In genomic region chr17:4968878-4969277, GRCm38 (mm10) we compare ENCODE assay signal across 24 mouse cellular contexts. TPM values are rescaled to one million over a fixed set of nuclear protein-coding genes. Genes with fewer than 3 reads are reported as not detected.
DNase-seq lines count a peak whose midpoint lies in the region; ATAC-seq lines count a peak whose summit lies in the region.
"Had no signal": no experiment of that assay in that cellular context is flagged by ENCODE, and none has a peak within 500 bp of the region (broad histone marks: within the 10 kb centered on the region; RNA-seq: fewer than 3 reads in every experiment).

No protein-coding gene starts in this region.

- no peak for ATAC-seq in kidney, embryonic 14.5 days (ENCODE audit: low FRiP score, low TSS enrichment)
- ATAC-seq in hindbrain, embryonic 12.5 days (ENCODE audit: low FRiP score): no peak
- ATAC-seq: forebrain, embryonic 14.5 days; forebrain, embryonic 16.5 days; Patski had no signal

- no peaks in the 10 kb centered on the region for H3K27me3 ChIP-seq in kidney, embryonic 14.5 days (ENCODE audit: control insufficient read depth, insufficient read depth, low read length)
- H3K27me3 ChIP-seq in hindbrain, embryonic 12.5 days: no peaks in the 10 kb centered on the region
- H3K27me3 ChIP-seq in limb, embryonic 10.5 days (ENCODE audit: low read depth, poor library complexity, severe bottlenecking): no peaks in the 10 kb centered on the region
- H3K27me3 ChIP-seq: embryonic facial prominence, embryonic 12.5 days; forebrain, embryonic 12.5 days; Patski had no signal

- no peaks in the 10 kb centered on the region for H3K36me3 ChIP-seq in kidney, embryonic 14.5 days (ENCODE audit: control insufficient read depth, insufficient read depth, low read length)
- H3K36me3 ChIP-seq in hindbrain, embryonic 12.5 days: no peaks in the 10 kb centered on the region
- H3K36me3 ChIP-seq in limb, embryonic 10.5 days: no peaks in the 10 kb centered on the region
- H3K36me3 ChIP-seq: embryonic facial prominence, embryonic 10.5 days; embryonic facial prominence, embryonic 12.5 days; forebrain, embryonic 10.5 days; forebrain, embryonic 12.5 days; G1E had no signal

- no peak overlapping the region for H3K4me3 ChIP-seq in kidney, embryonic 14.5 days (ENCODE audit: low read length)
- H3K4me3 ChIP-seq in hindbrain, embryonic 12.5 days: no peak overlapping the region
- H3K4me3 ChIP-seq in limb, embryonic 10.5 days: no peak overlapping the region
- H3K4me3 ChIP-seq: embryonic facial prominence, embryonic 10.5 days; embryonic facial prominence, embryonic 12.5 days; forebrain, embryonic 10.5 days; forebrain, embryonic 12.5 days had no signal

- no peak overlapping the region for H3K4me2 ChIP-seq in kidney, embryonic 14.5 days (replicated peaks; ENCODE audit: low read depth, low read length)
- H3K4me2 ChIP-seq in hindbrain, embryonic 12.5 days (replicated peaks): no peak overlapping the region
- H3K4me2 ChIP-seq: embryonic facial prominence, embryonic 12.5 days; forebrain, embryonic 12.5 days had no signal

- no peaks in the 10 kb centered on the region for H3K9me3 ChIP-seq in kidney, embryonic 14.5 days (ENCODE audit: control insufficient read depth, low read length)
- no peaks in the 10 kb centered on the region for H3K9me3 ChIP-seq in hindbrain, embryonic 12.5 days (replicated peaks)
- H3K9me3 ChIP-seq in limb, embryonic 10.5 days (replicated peaks): no peaks in the 10 kb centered on the region
- H3K9me3 ChIP-seq: embryonic facial prominence, embryonic 12.5 days; forebrain, embryonic 10.5 days; forebrain, embryonic 12.5 days; G1E had no signal

- no peaks in the 10 kb centered on the region for H3K4me1 ChIP-seq in kidney, embryonic 14.5 days (ENCODE audit: control insufficient read depth, insufficient read depth, low read length)
- no peaks in the 10 kb centered on the region for H3K4me1 ChIP-seq in hindbrain, embryonic 12.5 days
- no peaks in the 10 kb centered on the region for H3K4me1 ChIP-seq in limb, embryonic 10.5 days
- H3K4me1 ChIP-seq: embryonic facial prominence, embryonic 10.5 days; embryonic facial prominence, embryonic 12.5 days; forebrain, embryonic 10.5 days; forebrain, embryonic 12.5 days had no signal

- no peak overlapping the region for H3K27ac ChIP-seq in kidney, embryonic 14.5 days (ENCODE audit: low read depth, low read length)
- no peak overlapping the region for H3K27ac ChIP-seq in hindbrain, embryonic 12.5 days
- no peak overlapping the region for H3K27ac ChIP-seq in limb, embryonic 10.5 days
- H3K27ac ChIP-seq: embryonic facial prominence, embryonic 10.5 days; embryonic facial prominence, embryonic 12.5 days; forebrain, embryonic 10.5 days; forebrain, embryonic 12.5 days had no signal

- intact Hi-C loops in heart, postnatal 36 days (cut with DNase I): no loop called here

- peak; percentile 27 for DNase-seq in heart, adult 11 months
- DNase-seq in heart, postnatal 36 days: no peak
- DNase-seq in kidney, postnatal 36 days: peak; percentile 24 to 60
- DNase-seq in R1 (ENCODE audit: low read depth, low spot score): peak; percentile 46
- DNase-seq in natural killer cell, adult 2 months (ENCODE audit: low spot score in 2 of 2): peak; percentile 2 to 5
- no peak for DNase-seq in limb, embryonic 10.5 days (ENCODE audit: low spot score)
- DNase-seq: adrenal gland, adult 8-10 months; adrenal gland, postnatal 14 days; adrenal gland, postnatal 36 days; cerebellum, adult 11-12 months; cerebellum, adult 2 months; cerebellum, adult 9-10 months; cerebellum, postnatal 10 days; cerebellum, postnatal 25 days had no signal

- whole genome bisulfite sequencing in kidney, embryonic 14.5 days: 95% methylated on average over 5 of the region's 5 CpGs
- WGBS in hindbrain, embryonic 12.5 days: 94% methylated on average over 5 of the region's 5 CpGs
- WGBS in limb, embryonic 10.5 days: 93% methylated on average over 5 of the region's 5 CpGs

- H3K9ac ChIP-seq in kidney, embryonic 14.5 days (ENCODE audit: low read depth, low read length): no peak overlapping the region
- no peak overlapping the region for H3K9ac ChIP-seq in hindbrain, embryonic 12.5 days
- H3K9ac ChIP-seq: embryonic facial prominence, embryonic 12.5 days; forebrain, embryonic 12.5 days had no signal

RNA-seq across cellular contexts. Expression of gene Arid1b, which starts 25.3 kb away (rescaled TPM):
- 10 to 100 TPM; 27.8 to 28.3 TPM for total RNA-seq in heart, postnatal 36 days (2021)
- 17.1 and 19.2 TPM in 2 replicates for polyA plus RNA-seq in kidney, embryonic 14.5 days (2014; fragmentation: Nextera tagmentation; extraction: Ambion mirVana)
- polyA plus RNA-seq in hindbrain, embryonic 12.5 days (2016; fragmentation: Nextera tagmentation; extraction: Ambion mirVana): 22.3 and 22.6 TPM in 2 replicates
- 10.7 and 12.5 TPM in 2 replicates for polyA plus RNA-seq in limb, embryonic 10.5 days (2016; fragmentation: Nextera tagmentation; extraction: Ambion mirVana)

Comparison
In these comparisons a context has a peak if more than half of its experiments do, and no peak if none do; other contexts are left out.
1. DNase-seq: peak in heart, adult 11 months (single experiment), kidney, postnatal 36 days (2 of 2), R1 (single experiment) and natural killer cell, adult 2 months (2 of 2); none in heart, postnatal 36 days (0 of 2) and limb, embryonic 10.5 days (single experiment).